Mouse (Mus musculus) ES-E14 (cell line): ENCODE results near the gene Fchsd2. TPM values are rescaled to one million over a fixed set of nuclear protein-coding genes. Genes with fewer than 3 reads are reported as not detected.

Source experiments
- DNase-seq: peaks from one replicate; pipeline ENCODE4 v3.0.0-alpha.2; 2013; ENCODE audit warnings: low read depth, low spot score
- H3K27ac ChIP-seq: 2 replicates; pipeline ENCODE4 v1.5.1; 2012; ENCODE audit warnings: low read depth, mild to moderate bottlenecking, low read length, moderate library complexity, mixed read lengths; ENCODE audit not compliant: poor library complexity, insufficient read depth, severe bottlenecking
- H3K36me3 ChIP-seq: 2 replicates; pipeline ENCODE4 v1.6.1; 2012; ENCODE audit warnings: mild to moderate bottlenecking, low read length, moderate library complexity, mixed read lengths; ENCODE audit not compliant: control insufficient read depth, poor library complexity, insufficient read depth, severe bottlenecking
- H3K4me1 ChIP-seq, 2 experiments: fragments of 150-350 bp in 1 of 2; sonication (generic) in 1 of 2; 2 replicates each; pipeline ENCODE4 v1.6.1; 2012; ENCODE audit warnings: low read length in 2 of 2, mild to moderate bottlenecking in 1 of 2, mixed read lengths in 1 of 2; ENCODE audit not compliant: control insufficient read depth in 2 of 2, insufficient read depth in 2 of 2, poor library complexity in 1 of 2
- H3K4me3 ChIP-seq, 2 experiments: fragments of 150-350 bp in 1 of 2; sonication (generic) in 1 of 2; 2 replicates each; pipeline ENCODE4 v1.5.1; 2012; ENCODE audit warnings: low read length in 2 of 2, low read depth in 1 of 2, mild to moderate bottlenecking in 1 of 2, mixed read lengths in 1 of 2; ENCODE audit not compliant: insufficient read depth in 1 of 2, poor library complexity in 1 of 2, severe bottlenecking in 1 of 2
- H3K9ac ChIP-seq: 2 replicates; pipeline ENCODE4 v1.6.1; 2012; ENCODE audit warnings: low read depth, mild to moderate bottlenecking, low read length, mixed read lengths; ENCODE audit not compliant: poor library complexity, insufficient read depth, severe bottlenecking
- H3K9me3 ChIP-seq: fragments of 150-350 bp; sonication (generic); 2 replicates; pipeline ENCODE4 v1.6.1; 2012; ENCODE audit warnings: low read depth, mild to moderate bottlenecking, low read length; ENCODE audit not compliant: control insufficient read depth, insufficient read depth
- CHD2 ChIP-seq: IDR thresholded peaks from 2 replicates; pipeline ENCODE4 v1.6.1; 2014; ENCODE audit warnings: mild to moderate bottlenecking, low read depth, low read length, inconsistent platforms
- HCFC1 ChIP-seq: IDR thresholded peaks from 2 replicates; pipeline ENCODE4 v1.6.1; 2012; ENCODE audit warnings: low read length, inconsistent platforms, borderline replicate concordance; ENCODE audit not compliant: insufficient read depth
- MAFK ChIP-seq: IDR thresholded peaks from 2 replicates; pipeline ENCODE4 v1.6.1; 2014; ENCODE audit warnings: mild to moderate bottlenecking, low read depth, low read length, inconsistent platforms; ENCODE audit not compliant: insufficient read depth
- ZC3H11A ChIP-seq: IDR thresholded peaks from 2 replicates; pipeline ENCODE4 v1.6.1; 2012; ENCODE audit warnings: low read depth, mild to moderate bottlenecking, inconsistent platforms, low read length, borderline replicate concordance
- ZNF384 ChIP-seq: IDR thresholded peaks from 2 replicates; pipeline ENCODE4 v1.6.1; 2012; ENCODE audit warnings: low read depth, low read length, inconsistent platforms
- in situ Hi-C, 2 experiments: fragments of 600-800 bp; cut with MboI; formaldehyde crosslinking; loops; one replicate each; pipeline ENCODE4 v1.15.1; 2025; ENCODE audit warnings: low sequenced_read_pairs in 2 of 2, inconsistent platforms in 1 of 2; ENCODE audit not compliant: unreplicated experiment in 2 of 2
- total RNA-seq: library from RNA; depleted of rRNA; stranded (reverse); fragments of 300-350 nt; gene quantifications from 2 replicates; pipeline ENCODE4 v1.2.3, GENCODE M21; 2012

Gene Fchsd2
- total RNA-seq, 1 experiment: 11.1 TPM

- Histone ChIP-seq H3K4me1 (no peaks in the 10 kb centered on the region), H3K9me3 (no peaks in the 10 kb centered on the region), H3K36me3 (no peaks in the 10 kb centered on the region), H3K27ac (no peak overlapping the region), H3K9ac (no peak overlapping the region), H3K4me3 (no peak overlapping the region)
- no peak for DNase-seq
- in situ Hi-C loops: no loop called here
- TF ChIP-seq ZC3H11A (no peak), CHD2 (no peak)
These were observed 4.0 kb upstream of the Fchsd2 start for GRCm38 (mm10) chr7:101088687-101089086.

- H3K4me1 ChIP-seq: no peaks in the 10 kb centered on the region
- H3K9ac ChIP-seq: no peak overlapping the region
- no peaks in the 10 kb centered on the region for H3K9me3 ChIP-seq
- no peaks in the 10 kb centered on the region for H3K36me3 ChIP-seq
- DNase-seq: no peak
- TF ChIP-seq CHD2 (no peak), HCFC1 (no peak), ZNF384 (no peak), MAFK (no peak), ZC3H11A (no peak)
- in situ Hi-C loops: no loop called here
- no peak overlapping the region for H3K4me3 ChIP-seq
- no peak overlapping the region for H3K27ac ChIP-seq
These were observed 3.4 kb upstream of the Fchsd2 start for GRCm38 (mm10) chr7:101089242-101089641.

- no peak overlapping the region for H3K27ac ChIP-seq
- peaks cover 0 to 7% of the 10 kb centered on the region in 2 experiments; a peak in 2 of 4 replicates for H3K4me1 ChIP-seq
- H3K9ac ChIP-seq: no peak overlapping the region
- in situ Hi-C loops: no loop called here
- TF ChIP-seq HCFC1 (no peak), MAFK (no peak), ZC3H11A (no peak), CHD2 (no peak), ZNF384 (no peak)
- no peaks in the 10 kb centered on the region for H3K36me3 ChIP-seq
- H3K4me3 ChIP-seq: no peak overlapping the region
- H3K9me3 ChIP-seq: no peaks in the 10 kb centered on the region
- no peak for DNase-seq
These were observed 568 bp downstream of the Fchsd2 start for GRCm38 (mm10) chr7:101093231-101093630.

- Histone ChIP-seq H3K36me3 (no peaks in the 10 kb centered on the region), H3K9ac (no peak overlapping the region), H3K27ac (no peak overlapping the region), H3K9me3 (no peaks in the 10 kb centered on the region), H3K4me1 (peaks cover 0 to 7% of the 10 kb centered on the region in 2 experiments; a peak in 2 of 4 replicates), H3K4me3 (no peak overlapping the region)
- TF ChIP-seq HCFC1: no peak
- in situ Hi-C loops: no loop called here
- DNase-seq: no peak
These were observed 2.1 kb downstream of the Fchsd2 start for GRCm38 (mm10) chr7:101094746-101095145.

GRCm38 (mm10) chr7:101095560-101095959 is 2.9 kb downstream of the Fchsd2 start:
- DNase-seq: no peak
- Histone ChIP-seq H3K4me3 (no peak overlapping the region), H3K4me1 (peaks cover 0 to 7% of the 10 kb centered on the region in 2 experiments; a peak in 2 of 4 replicates), H3K9ac (no peak overlapping the region), H3K36me3 (no peaks in the 10 kb centered on the region), H3K27ac (no peak overlapping the region), H3K9me3 (no peaks in the 10 kb centered on the region)
- in situ Hi-C loops: no loop called here
- no peak for TF ChIP-seq ZC3H11A
- TF ChIP-seq HCFC1: no peak
- no peak for TF ChIP-seq CHD2
- TF ChIP-seq ZNF384: no peak
- no peak for TF ChIP-seq MAFK
